Mouse (Mus musculus): ENCODE results near the gene Gm28043. TPM values are rescaled to one million over a fixed set of nuclear protein-coding genes. Genes with fewer than 3 reads are reported as not detected.

The Gm28043 gene
- polyA plus RNA-seq, 1 experiment, result 0.28 TPM

GRCm38 (mm10) chr17:29719628-29720575 is 105.2 kb downstream of the Gm28043 start:
- Histone ChIP-seq H3K4me3 (ENCODE audit: low read depth, low read length) (no peak overlapping the region), H3K4me1 (ENCODE audit: control insufficient read depth, insufficient read depth, insufficient read length, low read length) (peaks cover 7% of the 10 kb centered on the region; the same call in 1 of the 2 replicates), H3K36me3 (ENCODE audit: control insufficient read depth, insufficient read depth, low read length) (no peaks in the 10 kb centered on the region), H3K27me3 (ENCODE audit: control insufficient read depth, insufficient read depth, low read length) (no peaks in the 10 kb centered on the region), H3K27ac (ENCODE audit: insufficient read depth, low read depth, low read length) (no peak overlapping the region)
- TF ChIP-seq POLR2A (IDR thresholded peaks at IDR 0.05; ENCODE audit: low read depth, low read length) (no peak), CTCF (IDR thresholded peaks at IDR 0.05; ENCODE audit: extremely low read depth, insufficient read length, insufficient replicate concordance, low read depth, low read length) (no peak)
- WGBS, result 74% methylated on average over 13 of the region's 13 CpGs

DNA sequence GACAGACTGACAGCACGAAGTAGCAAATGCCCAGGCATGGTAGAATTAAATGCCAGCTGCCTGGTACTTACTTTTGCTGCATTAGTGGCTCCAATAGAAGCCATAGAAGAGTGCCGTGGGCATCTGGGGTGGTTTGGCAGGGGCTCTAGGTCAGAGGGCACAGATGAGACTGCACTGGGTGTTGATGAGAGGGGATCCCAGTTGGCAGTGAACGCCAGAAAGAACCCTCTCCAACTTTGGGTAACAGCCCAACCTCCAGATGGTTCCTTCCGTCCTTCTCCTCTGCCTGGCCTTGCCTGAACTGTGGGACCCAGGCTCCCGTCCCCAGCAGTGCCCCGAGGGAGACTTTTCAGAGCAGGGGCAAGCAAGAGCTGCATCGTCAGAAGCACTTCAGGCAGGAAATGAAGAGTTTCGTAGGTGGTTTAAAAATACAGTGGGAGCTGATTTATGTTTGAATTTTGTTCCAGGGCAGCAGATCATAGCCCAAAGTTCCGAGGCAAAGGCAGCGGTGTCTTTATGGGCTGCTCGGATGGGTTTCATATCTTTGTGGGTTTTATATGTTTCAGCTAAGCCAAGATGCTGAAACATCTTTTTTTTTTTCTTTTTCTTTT is 106.2 kb downstream of the Gm28043 start:
- H3K36me3 ChIP-seq (ENCODE audit: control insufficient read depth, insufficient read depth, low read length), result no peaks in the 10 kb centered on the region
- no peak overlapping the region for H3K4me3 ChIP-seq (ENCODE audit: low read depth, low read length)
- H3K4me1 ChIP-seq (ENCODE audit: control insufficient read depth, insufficient read depth, insufficient read length, low read length), result peaks cover 7% of the 10 kb centered on the region; the same call in 1 of the 2 replicates
- H3K27me3 ChIP-seq (ENCODE audit: control insufficient read depth, insufficient read depth, low read length), result no peaks in the 10 kb centered on the region
- no peak overlapping the region for H3K27ac ChIP-seq (ENCODE audit: insufficient read depth, low read depth, low read length)
- TF ChIP-seq POLR2A (IDR thresholded peaks at IDR 0.05; ENCODE audit: low read depth, low read length) (no peak), CTCF (IDR thresholded peaks at IDR 0.05; ENCODE audit: extremely low read depth, insufficient read length, insufficient replicate concordance, low read depth, low read length) (no peak)
- WGBS, result 68% methylated on average over 11 of the region's 11 CpGs

- 56% methylated on average over 6 of the region's 6 CpGs for WGBS
- Histone ChIP-seq H3K4me1 (ENCODE audit: control insufficient read depth, insufficient read depth, insufficient read length, low read length) (no peaks in the 10 kb centered on the region), H3K4me3 (ENCODE audit: low read depth, low read length) (no peak overlapping the region), H3K36me3 (ENCODE audit: control insufficient read depth, insufficient read depth, low read length) (no peaks in the 10 kb centered on the region), H3K27ac (ENCODE audit: insufficient read depth, low read depth, low read length) (no peak overlapping the region), H3K27me3 (ENCODE audit: control insufficient read depth, insufficient read depth, low read length) (no peaks in the 10 kb centered on the region)
- TF ChIP-seq CTCF (IDR thresholded peaks at IDR 0.05; ENCODE audit: extremely low read depth, insufficient read length, insufficient replicate concordance, low read depth, low read length), result no peak
These were observed 109.9 kb downstream of the Gm28043 start for GRCm38 (mm10) chr17:29724610-29725009.

GRCm38 (mm10) chr17:29725027-29725620 is 110.4 kb downstream of the Gm28043 start:
- WGBS, result 57% methylated on average over 6 of the region's 6 CpGs
- H3K27me3 ChIP-seq (ENCODE audit: control insufficient read depth, insufficient read depth, low read length), result no peaks in the 10 kb centered on the region
- no peaks in the 10 kb centered on the region for H3K36me3 ChIP-seq (ENCODE audit: control insufficient read depth, insufficient read depth, low read length)
- no peaks in the 10 kb centered on the region for H3K4me1 ChIP-seq (ENCODE audit: control insufficient read depth, insufficient read depth, insufficient read length, low read length)
- no peak overlapping the region for H3K4me3 ChIP-seq (ENCODE audit: low read depth, low read length)
- H3K27ac ChIP-seq (ENCODE audit: insufficient read depth, low read depth, low read length), result no peak overlapping the region
- TF ChIP-seq POLR2A (IDR thresholded peaks at IDR 0.05; ENCODE audit: low read depth, low read length), result no peak
- no peak for TF ChIP-seq CTCF (IDR thresholded peaks at IDR 0.05; ENCODE audit: extremely low read depth, insufficient read length, insufficient replicate concordance, low read depth, low read length)

DNA sequence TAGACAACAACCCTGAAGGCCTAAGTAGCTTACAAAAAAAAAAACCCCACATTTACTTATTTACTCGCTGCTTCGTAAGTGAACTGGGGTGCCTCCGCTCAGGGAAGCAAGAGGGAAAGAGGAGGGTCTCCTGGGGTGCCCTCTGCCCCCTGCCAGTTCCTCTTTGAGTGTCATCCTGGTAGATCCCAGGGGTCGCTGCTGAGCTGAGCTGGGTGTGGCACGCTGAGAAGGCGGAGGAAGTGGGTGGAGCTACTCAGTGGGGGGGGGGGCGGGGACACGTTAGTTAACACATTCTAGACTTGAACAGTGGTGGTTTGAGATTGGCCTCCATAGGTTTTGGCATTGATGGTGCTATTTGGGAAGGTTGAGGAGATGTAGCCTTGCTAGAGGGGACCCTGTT is 113.4 kb downstream of the Gm28043 start:
- WGBS, result 42% methylated on average over 8 of the region's 8 CpGs
- TF ChIP-seq POLR2A (IDR thresholded peaks at IDR 0.05; ENCODE audit: low read depth, low read length), result no peak
- no peak for TF ChIP-seq CTCF (IDR thresholded peaks at IDR 0.05; ENCODE audit: extremely low read depth, insufficient read length, insufficient replicate concordance, low read depth, low read length)
- no peak overlapping the region for H3K4me3 ChIP-seq (ENCODE audit: low read depth, low read length)

DNA sequence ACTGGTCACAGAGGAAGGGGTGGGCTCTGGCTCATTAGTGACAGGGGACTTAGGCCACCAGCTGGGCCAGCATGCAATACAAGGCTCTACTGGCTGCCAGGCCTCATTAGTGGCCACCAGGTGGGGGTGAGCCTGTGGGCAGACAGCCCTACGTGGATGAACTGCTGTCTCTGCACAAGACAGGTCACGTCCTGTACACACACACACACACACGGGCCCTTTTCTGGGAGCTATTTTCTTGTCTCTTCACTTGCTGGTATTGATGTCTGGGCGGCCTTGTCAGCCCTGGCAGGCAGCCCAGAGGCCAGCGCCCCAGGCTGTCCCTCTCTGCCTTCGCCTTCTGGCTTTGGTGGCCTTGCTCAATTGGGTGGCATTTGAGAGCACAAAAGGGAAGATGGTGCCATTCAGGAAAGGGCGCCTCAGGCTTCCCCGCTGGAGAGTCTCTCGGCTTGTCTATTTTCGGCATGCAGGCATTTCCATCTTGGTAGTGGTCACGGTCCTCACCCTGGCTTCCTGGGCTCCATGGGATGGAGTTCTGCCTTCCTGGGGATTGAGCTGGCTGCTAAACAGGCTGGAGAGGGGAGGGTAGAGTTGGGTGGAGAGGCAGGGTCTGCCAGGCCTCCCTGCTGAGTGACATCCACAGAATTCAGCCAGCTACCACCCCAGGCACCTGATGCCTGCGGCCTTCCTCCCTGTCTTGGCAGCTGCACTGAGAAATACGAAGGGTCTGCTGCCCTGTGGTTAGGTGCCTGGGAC is 116.0 kb downstream of the Gm28043 start:
- Histone ChIP-seq H3K4me3 (ENCODE audit: low read depth, low read length) (no peak overlapping the region), H3K36me3 (ENCODE audit: control insufficient read depth, insufficient read depth, low read length) (no peaks in the 10 kb centered on the region), H3K27ac (ENCODE audit: insufficient read depth, low read depth, low read length) (no peak overlapping the region), H3K27me3 (ENCODE audit: control insufficient read depth, insufficient read depth, low read length) (no peaks in the 10 kb centered on the region), H3K4me1 (ENCODE audit: control insufficient read depth, insufficient read depth, insufficient read length, low read length) (no peaks in the 10 kb centered on the region)
- TF ChIP-seq POLR2A (IDR thresholded peaks at IDR 0.05; ENCODE audit: low read depth, low read length) (no peak), CTCF (IDR thresholded peaks at IDR 0.05; ENCODE audit: extremely low read depth, insufficient read length, insufficient replicate concordance, low read depth, low read length) (no peak)
- 70% methylated on average over 13 of the region's 13 CpGs for WGBS

More for the DNA sequence above, 113.4 kb downstream of the Gm28043 start:
- Histone ChIP-seq H3K4me1 (ENCODE audit: control insufficient read depth, insufficient read depth, insufficient read length, low read length) (no peaks in the 10 kb centered on the region), H3K27ac (ENCODE audit: insufficient read depth, low read depth, low read length) (no peak overlapping the region), H3K36me3 (ENCODE audit: control insufficient read depth, insufficient read depth, low read length) (no peaks in the 10 kb centered on the region), H3K27me3 (ENCODE audit: control insufficient read depth, insufficient read depth, low read length) (no peaks in the 10 kb centered on the region)

Measured in small intestine, adult 2 months (tissue).